Mouse (Mus musculus): ENCODE measurements at regions not wholly inside any gene's neighbourhood (a gene's known extent, or its start where the extent isn't known, plus 50 kb on each side); places are given as distances from the start of the nearest gene placed in this dataset.

- TF ChIP-seq CTCF (IDR thresholded peaks at IDR 0.05; ENCODE audit: extremely low read depth, insufficient read depth, insufficient read length, insufficient replicate concordance) (no peak), POLR2A (IDR thresholded peaks at IDR 0.05; ENCODE audit: low read depth, low read length) (no peak)
These were observed 247.6 kb downstream of the Tmem38b start for GRCm38 (mm10) chr4:54073483-54073882.

Data from spleen, adult 2 months (tissue).